Mouse (Mus musculus) stomach, postnatal 0 days (tissue): ENCODE data around the gene Trub2. TPM values are rescaled to one million over a fixed set of nuclear protein-coding genes. Genes with fewer than 3 reads are reported as not detected.

Source experiments
- ATAC-seq: fragments of 200-750 bp; cut with Nextera tagmentation; 2 replicates; pipeline ENCODE4 v1.8.0; 2017; ENCODE audit not compliant: low FRiP score, low TSS enrichment
- DNase-seq: peaks from one replicate; pipeline ENCODE4 v3.0.0-alpha.2; 2016; ENCODE audit warnings: low spot score
- H3K27ac ChIP-seq: fragments of 300-500 bp; sonication (generic); replicated peaks from 2 replicates; pipeline ENCODE4 v1.5.1; 2014; ENCODE audit warnings: mild to moderate bottlenecking, control low read depth
- H3K27me3 ChIP-seq: fragments of 300-500 bp; sonication (generic); 2 replicates; pipeline ENCODE4 v1.6.1; 2014; ENCODE audit warnings: low read length; ENCODE audit not compliant: control insufficient read depth, insufficient read depth
- H3K36me3 ChIP-seq: fragments of 300-500 bp; sonication (generic); 2 replicates; pipeline ENCODE4 v1.6.1; 2014; ENCODE audit warnings: low read length, mixed read lengths; ENCODE audit not compliant: control insufficient read depth, insufficient read depth
- H3K4me1 ChIP-seq: fragments of 300-500 bp; sonication (generic); replicated peaks from 2 replicates; pipeline ENCODE4 v1.6.1; 2014; ENCODE audit warnings: antibody characterized with exemption; ENCODE audit not compliant: control insufficient read depth, insufficient read depth
- H3K4me2 ChIP-seq: fragments of 300-500 bp; sonication (generic); replicated peaks from 2 replicates; pipeline ENCODE4 v1.6.1; 2014; ENCODE audit warnings: low read depth, mild to moderate bottlenecking, control low read depth, moderate library complexity
- H3K4me3 ChIP-seq: fragments of 300-500 bp; sonication (generic); 2 replicates; pipeline ENCODE4 v1.5.1; 2014; ENCODE audit warnings: low read depth, low read length, control low read depth
- H3K9ac ChIP-seq: fragments of 300-500 bp; sonication (generic); 2 replicates; pipeline ENCODE4 v1.6.1; 2014; ENCODE audit warnings: mild to moderate bottlenecking, low read length, control low read depth, mixed read lengths
- H3K9me3 ChIP-seq: fragments of 300-500 bp; sonication (generic); 2 replicates; pipeline ENCODE4 v1.6.1; 2016; ENCODE audit warnings: low read length; ENCODE audit not compliant: control insufficient read depth
- CTCF ChIP-seq: IDR thresholded peaks from 2 replicates; pipeline ENCODE4 v1.5.1; 2016; ENCODE audit warnings: antibody characterized with exemption, low read depth, mild to moderate bottlenecking, moderate library complexity
- EP300 ChIP-seq: optimal IDR thresholded peaks from 2 replicates; pipeline ENCODE3; 2016; ENCODE audit warnings: antibody characterized with exemption
- WGBS: fragments of 180-500 bp; shearing (Covaris S2); extraction: QIAGEN DNeasy Blood & Tissue Kit; methylation state at CpG from one replicate; pipeline ENCODE4 v1.1.7; 2014; 5-methylcytosine and 5-hydroxymethylcytosine counted together
- polyA plus RNA-seq: library from polyadenylated mRNA; unstranded; fragments of >200 nt; fragmentation: Nextera tagmentation; extraction: Ambion mirVana; gene quantifications from 2 replicates; pipeline ENCODE4 v1.2.1, GENCODE M21; 2015

Gene Trub2
- polyA plus RNA-seq, result 14.7 TPM in 2 replicates

DNA sequence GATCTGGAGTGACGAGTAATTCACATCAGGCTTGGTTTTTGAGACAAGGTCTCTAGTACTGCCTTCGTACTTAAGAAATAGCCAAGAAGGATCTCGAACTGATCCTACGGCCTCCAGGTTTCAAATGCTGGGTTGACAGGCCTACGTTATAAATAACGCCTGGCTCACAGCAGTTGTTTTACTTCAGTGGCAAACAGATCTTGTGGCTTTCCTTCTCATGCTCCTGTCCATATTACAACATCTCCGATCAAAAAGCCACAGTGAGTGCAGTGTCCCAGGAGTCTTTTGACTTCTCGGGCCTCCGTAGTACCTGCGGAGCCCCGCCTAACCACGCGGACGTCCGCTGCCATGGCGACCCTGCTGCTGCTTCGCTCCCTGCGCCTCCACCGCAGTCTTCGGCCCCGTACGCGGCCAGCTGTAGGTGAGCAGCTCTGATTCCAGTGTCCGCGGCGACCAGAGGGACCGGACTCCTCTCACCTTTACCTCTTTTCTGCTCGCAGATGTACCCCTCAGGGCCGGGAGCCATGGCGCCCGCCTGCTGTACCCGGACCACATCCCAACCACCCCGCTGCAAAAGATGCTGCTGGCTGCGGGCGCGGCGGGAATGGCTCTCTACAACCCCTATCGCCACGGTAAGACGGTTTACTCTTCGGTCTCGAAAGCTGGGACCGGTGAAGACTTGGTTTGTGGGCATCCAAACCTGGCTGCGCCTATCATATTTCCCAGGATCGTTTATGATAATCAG is at the start of gene Trub2:
TSS of gene Trub2 (minus strand) at position 566 of the 745 bp plus-strand sequence.
- WGBS, result under 1% methylated on average over 45 of the region's 45 CpGs
- DNase-seq, result peak; percentile 88
- H3K36me3 ChIP-seq, result peaks cover 17% of the 10 kb centered on the region

DNA sequence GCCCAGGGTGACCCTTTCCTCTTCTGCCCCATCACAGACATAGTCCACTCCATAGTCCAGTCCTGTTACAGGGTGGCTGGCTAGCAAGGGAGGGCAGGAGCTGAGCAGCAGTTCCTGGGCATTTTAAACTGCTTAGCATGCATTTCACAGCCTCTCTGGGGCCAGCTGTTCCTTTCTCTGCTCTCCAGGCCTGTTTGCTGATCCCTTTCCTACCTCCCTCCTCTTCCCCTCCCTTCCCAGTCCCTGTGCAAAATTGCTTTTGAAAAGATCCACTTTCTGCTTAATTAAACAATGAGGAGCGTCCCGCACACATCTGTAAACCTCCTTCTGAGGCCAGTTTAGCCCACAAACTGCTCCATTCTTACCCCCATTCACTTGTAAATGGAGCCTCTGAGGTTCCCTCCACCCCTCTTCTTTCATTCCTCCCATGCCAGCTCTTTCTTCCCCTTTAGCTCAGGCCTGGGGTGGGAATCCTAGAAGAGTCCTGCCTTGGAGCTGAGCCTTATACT is 47.1 kb upstream of the Trub2 start:
- Histone ChIP-seq H3K27me3 (no peaks in the 10 kb centered on the region), H3K27ac (no peak overlapping the region), H3K4me2 (no peak overlapping the region), H3K9ac (no peak overlapping the region), H3K36me3 (peaks cover 4% of the 10 kb centered on the region; the same call in 1 of the 2 replicates), H3K9me3 (no peaks in the 10 kb centered on the region), H3K4me3 (no peak overlapping the region), H3K4me1 (no peaks in the 10 kb centered on the region)
- TF ChIP-seq EP300, result no peak
- no peak for TF ChIP-seq CTCF
- no peak for DNase-seq
- 69% methylated on average over 2 of the region's 2 CpGs for WGBS
- no peak for ATAC-seq

More for the DNA sequence above, at the start of gene Trub2:
- peak within 1 kb of the TSS; percentile 68 for H3K4me3 ChIP-seq
- peak; percentile 87 for ATAC-seq
- TF ChIP-seq CTCF (no peak), EP300 (no peak)
- no peaks in the 10 kb centered on the region for H3K9me3 ChIP-seq
- H3K9ac ChIP-seq, result peak within 1 kb of the TSS; percentile 69
- H3K4me1 ChIP-seq, result no peaks in the 10 kb centered on the region
- peak within 1 kb of the TSS; percentile 81 for H3K27ac ChIP-seq
- peak within 1 kb of the TSS; percentile 95 for H3K4me2 ChIP-seq
- no peaks in the 10 kb centered on the region for H3K27me3 ChIP-seq

DNA sequence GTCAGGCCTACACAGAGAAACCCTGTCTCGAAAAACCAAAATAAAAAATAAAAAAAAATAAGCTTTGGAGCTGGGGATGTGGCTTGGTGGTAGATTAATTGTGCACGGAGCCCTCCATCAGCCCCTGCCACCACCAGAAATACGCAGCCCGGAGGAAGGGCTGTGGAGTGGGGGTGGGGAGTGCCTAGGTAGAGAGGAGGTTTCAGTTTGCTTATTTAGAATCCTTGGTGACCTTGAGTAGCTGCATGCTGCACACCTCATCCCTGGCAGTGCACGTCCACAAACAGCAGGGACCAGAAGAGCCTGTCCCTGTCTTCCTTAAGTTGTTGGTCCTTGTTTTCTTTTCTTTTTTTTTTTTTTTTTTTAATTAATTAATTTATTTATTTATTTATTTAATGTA is 45.5 kb upstream of the Trub2 start:
- no peak for ATAC-seq
- Histone ChIP-seq H3K4me2 (no peak overlapping the region), H3K9me3 (no peaks in the 10 kb centered on the region), H3K36me3 (peaks cover 3% of the 10 kb centered on the region; the same call in 1 of the 2 replicates), H3K4me1 (no peaks in the 10 kb centered on the region), H3K9ac (no peak overlapping the region), H3K27ac (no peak overlapping the region), H3K27me3 (no peaks in the 10 kb centered on the region), H3K4me3 (no peak overlapping the region)
- WGBS, result 95% methylated on average over 5 of the region's 5 CpGs
- TF ChIP-seq CTCF (no peak), EP300 (no peak)
- DNase-seq, result no peak

DNA sequence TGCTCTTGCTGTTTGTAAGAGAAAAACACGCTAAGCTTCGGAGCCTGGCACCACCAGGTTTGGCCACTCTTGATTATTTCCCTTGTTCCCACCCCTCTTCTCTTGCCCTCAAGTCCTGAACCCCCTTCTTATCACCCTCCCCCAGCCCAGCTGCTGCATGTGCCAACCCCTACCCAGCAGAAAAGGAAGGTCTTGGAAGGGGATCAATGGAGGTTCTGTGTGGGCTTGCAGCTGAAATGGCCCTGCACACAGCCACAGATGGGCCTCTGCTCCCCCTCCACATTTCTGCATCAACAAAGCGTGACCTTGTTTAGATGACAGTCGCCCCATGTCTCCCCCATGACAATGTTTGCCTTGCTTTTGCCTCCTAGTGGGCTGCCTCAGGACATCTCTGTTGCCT is 42.8 kb upstream of the Trub2 start:
- no peak overlapping the region for H3K27ac ChIP-seq
- H3K36me3 ChIP-seq, result no peaks in the 10 kb centered on the region
- TF ChIP-seq EP300 (no peak), CTCF (no peak)
- H3K27me3 ChIP-seq, result no peaks in the 10 kb centered on the region
- DNase-seq, result no peak
- no peak overlapping the region for H3K9ac ChIP-seq
- no peaks in the 10 kb centered on the region for H3K4me1 ChIP-seq
- ATAC-seq, result no peak
- no peak overlapping the region for H3K4me3 ChIP-seq
- 84% methylated on average over 4 of the region's 4 CpGs for WGBS
- H3K4me2 ChIP-seq, result no peak overlapping the region
- H3K9me3 ChIP-seq, result no peaks in the 10 kb centered on the region

DNA sequence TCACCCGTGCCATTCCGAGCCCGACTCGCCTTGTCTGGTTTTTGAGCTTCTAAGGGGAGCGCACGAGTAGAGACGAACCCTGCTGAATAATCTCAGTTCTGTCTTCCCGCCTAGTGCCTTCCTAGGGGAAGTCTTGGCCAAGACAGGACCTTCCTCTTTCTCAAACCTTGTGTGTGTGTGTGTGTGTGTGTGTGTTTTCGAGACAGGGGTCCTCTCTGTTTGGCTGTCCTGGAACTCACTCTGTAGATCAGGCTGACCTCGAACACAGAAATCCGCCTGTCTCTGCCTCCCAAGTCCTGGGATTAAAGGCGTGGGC is 39.4 kb upstream of the Trub2 start:
- H3K4me2 ChIP-seq, result peak overlapping the region; percentile 77
- no peaks in the 10 kb centered on the region for H3K36me3 ChIP-seq
- H3K27ac ChIP-seq, result 0 out of 2 replicates have a peak overlapping the region, but pooled peaks have one; percentile 69
- no peaks in the 10 kb centered on the region for H3K9me3 ChIP-seq
- H3K27me3 ChIP-seq, result no peaks in the 10 kb centered on the region
- TF ChIP-seq EP300 (no peak), CTCF (no peak)
- no peaks in the 10 kb centered on the region for H3K4me1 ChIP-seq
- ATAC-seq (no peak), DNase-seq (no peak)
- WGBS, result 4% methylated on average over 12 of the region's 12 CpGs
- H3K4me3 ChIP-seq, result peak overlapping the region; percentile 96
- H3K9ac ChIP-seq, result peak overlapping the region; percentile 83

DNA sequence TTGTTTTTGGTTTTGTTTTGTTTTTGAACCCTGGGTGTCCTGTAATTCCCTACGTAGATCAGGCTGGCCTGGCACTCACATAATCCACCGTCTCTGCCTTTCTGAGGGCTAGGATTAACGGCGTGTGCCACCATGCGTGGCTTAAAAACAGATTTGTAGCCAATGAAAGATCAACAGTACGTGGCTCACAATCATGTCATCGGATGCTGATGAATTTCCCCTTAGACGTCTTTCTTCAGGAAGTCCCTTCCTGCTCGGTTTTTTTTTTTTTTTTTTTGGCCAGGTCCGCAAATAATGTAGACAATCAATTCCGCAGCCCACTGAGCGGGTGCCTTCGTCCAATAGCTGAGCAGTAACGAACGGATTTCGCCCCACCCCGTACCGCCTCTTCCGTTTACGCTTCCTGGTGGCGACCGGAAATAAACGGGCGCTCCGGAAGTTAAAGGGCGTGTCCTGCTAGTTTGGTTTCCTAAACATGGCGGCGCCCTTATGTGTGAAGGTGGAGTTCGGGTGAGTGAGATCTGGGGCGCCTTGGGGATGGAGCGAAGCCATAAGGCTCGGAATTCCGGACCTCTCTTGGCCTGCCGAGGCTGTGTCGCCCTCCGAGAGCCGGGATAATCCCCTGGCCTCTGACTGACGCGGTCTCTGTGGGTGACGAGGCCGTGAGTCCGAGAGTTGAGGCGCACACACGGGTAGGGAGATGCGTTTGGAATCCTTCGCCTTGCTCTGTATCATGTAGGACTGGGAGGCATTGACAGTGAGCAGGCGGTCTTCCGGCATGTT is 38.8 kb upstream of the Trub2 start:
- Histone ChIP-seq H3K4me1 (no peaks in the 10 kb centered on the region), H3K4me2 (peak overlapping the region; percentile 77), H3K36me3 (no peaks in the 10 kb centered on the region), H3K27ac (peak overlapping the region; percentile 71), H3K27me3 (no peaks in the 10 kb centered on the region), H3K9ac (peak overlapping the region; percentile 83), H3K4me3 (peak overlapping the region; percentile 96), H3K9me3 (no peaks in the 10 kb centered on the region)
- ATAC-seq (peak; percentile 97), DNase-seq (peak; percentile 97)
- whole genome bisulfite sequencing, result under 1% methylated on average over 48 of the region's 48 CpGs
- TF ChIP-seq CTCF, result no peak
- TF ChIP-seq EP300, result no peak
